Mouse (Mus musculus): ENCODE results near the gene U2af1. TPM values are rescaled to one million over a fixed set of nuclear protein-coding genes. Genes with fewer than 3 reads are reported as not detected.
"Not testable (repeated sequence)": the region's sequence is repeated elsewhere in the genome, so short reads cannot be mapped to it uniquely, and the experiment has no call there.

The U2af1 gene
- polyA plus RNA-seq, 1 experiment, result 45.9 TPM

- peak; percentile 94 for DNase-seq (ENCODE audit: low read depth)
Observed at GRCm38 (mm10) chr17:31623101-31623500, 35.6 kb downstream of the U2af1 start.

DNA sequence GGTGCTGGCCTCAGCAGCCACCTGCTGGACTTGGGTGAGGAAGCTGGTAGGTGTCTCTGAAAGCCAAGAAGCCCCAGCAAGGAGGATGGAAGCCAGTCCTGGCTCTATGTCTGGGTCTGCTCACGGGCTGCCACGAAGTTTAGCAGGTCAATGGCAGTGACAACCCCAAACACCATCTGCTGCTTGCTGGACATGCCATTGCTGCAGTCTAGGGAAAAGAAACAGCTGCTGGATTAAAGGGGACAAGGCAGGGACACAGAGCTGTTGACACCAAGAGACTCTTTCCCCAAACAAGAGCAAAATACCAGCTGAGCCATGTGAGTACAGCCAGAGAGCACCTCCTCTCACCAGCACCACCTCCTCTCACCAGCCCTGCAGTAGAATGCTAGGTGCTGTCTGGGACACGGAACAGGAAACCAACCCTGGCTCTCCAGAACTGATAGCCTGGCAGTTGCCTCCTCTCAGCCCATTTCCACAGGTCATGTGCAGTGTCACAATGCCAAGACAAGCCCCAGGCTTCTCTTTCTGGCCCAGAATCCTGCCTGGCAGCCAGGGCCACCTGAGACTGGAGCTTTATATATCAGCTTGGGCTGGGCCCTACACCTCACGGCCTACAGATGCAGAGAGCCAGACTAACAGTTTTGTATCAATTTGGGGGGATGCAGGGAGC is 45.5 kb downstream of the U2af1 start:
- no peak for DNase-seq (ENCODE audit: low read depth)

GRCm38 (mm10) chr17:31609895-31610294 is 48.8 kb downstream of the U2af1 start:
- DNase-seq (ENCODE audit: low read depth), result no peak

DNA sequence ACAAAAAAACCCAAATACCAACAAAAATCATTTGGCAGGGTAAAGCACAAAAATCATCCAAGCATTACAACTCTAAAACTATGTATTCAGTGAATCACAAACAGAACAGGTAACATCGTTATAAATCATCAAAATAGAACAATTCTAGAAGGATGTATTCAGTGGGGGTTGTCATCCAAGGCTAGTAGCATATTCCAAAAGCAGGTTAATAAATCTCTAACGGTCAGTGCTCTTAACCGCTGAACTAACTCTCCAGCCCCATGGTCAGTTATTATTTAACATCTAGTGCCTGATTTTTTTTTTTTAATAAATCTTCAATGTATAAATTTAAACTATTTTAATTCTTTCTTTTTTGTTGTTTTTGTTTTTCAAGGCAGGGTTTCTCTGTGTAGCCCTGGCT is 49.5 kb downstream of the U2af1 start:
- DNase-seq (ENCODE audit: low read depth), result not testable (repeated sequence)

DNA sequence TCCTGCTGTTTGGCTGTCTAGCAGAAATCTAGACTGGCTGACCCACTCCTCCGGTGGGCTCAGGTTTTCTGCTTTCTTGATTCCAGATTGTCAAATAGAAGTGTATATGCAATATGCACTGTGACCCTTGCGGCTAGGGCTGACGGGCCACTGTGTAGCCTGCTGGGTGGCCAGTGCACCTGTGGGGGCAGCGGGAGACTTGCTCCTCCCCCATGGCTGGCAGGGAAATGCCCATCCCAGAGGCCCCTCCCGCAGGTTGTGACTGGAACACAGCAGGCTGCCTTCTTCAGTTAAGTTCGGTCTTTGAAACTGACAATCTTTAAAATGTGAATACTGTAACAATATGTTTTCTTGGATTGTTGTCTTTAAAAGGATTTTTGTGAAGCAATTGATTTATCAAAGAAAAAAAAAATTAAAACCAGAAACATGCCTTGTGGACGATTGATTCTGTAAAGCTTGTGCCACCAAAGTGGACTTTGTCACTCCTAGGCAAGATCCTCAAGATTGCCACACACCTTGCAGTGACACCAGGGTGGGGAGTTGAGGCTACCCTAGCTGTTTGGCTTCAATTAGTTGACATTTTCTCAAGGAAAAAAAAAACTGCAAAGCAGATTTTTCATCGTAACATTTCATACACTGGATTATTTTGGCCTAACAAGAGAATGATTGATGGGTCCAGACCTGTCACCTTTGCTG is 51.3 kb downstream of the U2af1 start:
- DNase-seq (ENCODE audit: low read depth), result no peak

- no peak for DNase-seq (ENCODE audit: low read depth)
Observed at GRCm38 (mm10) chr17:31606424-31606823, 52.3 kb downstream of the U2af1 start.

- DNase-seq (ENCODE audit: low read depth), result no peak
Observed at GRCm38 (mm10) chr17:31598593-31598992, 60.1 kb downstream of the U2af1 start.

- no peak for DNase-seq (ENCODE audit: low read depth)
Observed at GRCm38 (mm10) chr17:31597957-31598356, 60.7 kb downstream of the U2af1 start.

Other genes with a start within 250 kb of the U2af1 start
- 30.0 and 30.8 TPM in 2 replicates for gene Wdr4, start 138.9 kb downstream of the U2af1 start, polyA plus RNA-seq (2012; rRNA removed)
- gene Ndufv3, start 138.8 kb downstream of the U2af1 start, polyA plus RNA-seq (2012; rRNA removed), result 295 and 351 TPM in 2 replicates
- gene Pknox1, start 94.2 kb downstream of the U2af1 start, polyA plus RNA-seq (2012; rRNA removed), result 31.3 and 38.2 TPM in 2 replicates
- 23.3 and 82.1 TPM in 2 replicates for gene Cbs, start 21.7 kb downstream of the U2af1 start, polyA plus RNA-seq (2012; rRNA removed)
- not detected in 2 replicates for gene Cryaa, start 18.9 kb upstream of the U2af1 start, polyA plus RNA-seq (2012; rRNA removed)
- 19.8 and 25.5 TPM in 2 replicates for gene Sik1, start 196.9 kb upstream of the U2af1 start, polyA plus RNA-seq (2012; rRNA removed)